Mouse (Mus musculus): ENCODE results near the gene D5Ertd579e. TPM values are rescaled to one million over a fixed set of nuclear protein-coding genes. Genes with fewer than 3 reads are reported as not detected.
A peak's percentile ranks its signal among the peaks of the same experiment; 100 is the strongest.

The D5Ertd579e gene
- polyA plus RNA-seq, 1 experiment from 2014 or later = 20.7 TPM

- Histone ChIP-seq H3K27me3 (replicated peaks; ENCODE audit: control insufficient read depth, insufficient read depth, low read length) (no peaks in the 10 kb centered on the region), H3K4me2 (ENCODE audit: low read depth, low read length) (no peak overlapping the region), H3K9ac (ENCODE audit: low read depth, low read length) (no peak overlapping the region), H3K4me3 (ENCODE audit: low read depth, low read length) (no peak overlapping the region), H3K36me3 (ENCODE audit: control insufficient read depth, insufficient read depth, low read length) (no peaks in the 10 kb centered on the region), H3K27ac (replicated peaks; ENCODE audit: low read depth, low read length) (peak overlapping the region; percentile 34; the same call in 1 of the 2 replicates), H3K9me3 (ENCODE audit: control insufficient read depth, low read length) (no peaks in the 10 kb centered on the region), H3K4me1 (ENCODE audit: control insufficient read depth, insufficient read depth, low read length) (peaks cover 14% of the 10 kb centered on the region; the same call in 1 of the 2 replicates)
- ATAC-seq (ENCODE audit: low read depth) (no peak; the same call in 1 of the 2 replicates), DNase-seq (ENCODE audit: low spot score) (peak; percentile 79)
- 38% methylated on average over 5 of the region's 5 CpGs for WGBS
Measured at GRCm38 (mm10) chr5:36554496-36554895, 141.3 kb downstream of the D5Ertd579e start.

GRCm38 (mm10) chr5:36553886-36554285 lies 141.9 kb downstream of the D5Ertd579e start:
- WGBS = 72% methylated on average over 4 of the region's 4 CpGs

GRCm38 (mm10) chr5:36553056-36553606 lies 142.7 kb downstream of the D5Ertd579e start:
- WGBS = 60% methylated on average over 2 of the region's 2 CpGs
- no peak overlapping the region for H3K4me2 ChIP-seq (ENCODE audit: low read depth, low read length)
- no peak for ATAC-seq (ENCODE audit: low read depth)
- peaks cover 10% of the 10 kb centered on the region; the same call in 1 of the 2 replicates for H3K4me1 ChIP-seq (ENCODE audit: control insufficient read depth, insufficient read depth, low read length)
- no peak overlapping the region for H3K9ac ChIP-seq (ENCODE audit: low read depth, low read length)
- H3K27ac ChIP-seq (replicated peaks; ENCODE audit: low read depth, low read length) = no peak overlapping the region
- H3K27me3 ChIP-seq (replicated peaks; ENCODE audit: control insufficient read depth, insufficient read depth, low read length) = no peaks in the 10 kb centered on the region
- no peaks in the 10 kb centered on the region for H3K36me3 ChIP-seq (ENCODE audit: control insufficient read depth, insufficient read depth, low read length)
- H3K4me3 ChIP-seq (ENCODE audit: low read depth, low read length) = no peak overlapping the region
- H3K9me3 ChIP-seq (ENCODE audit: control insufficient read depth, low read length) = no peaks in the 10 kb centered on the region
- no peak for DNase-seq (ENCODE audit: low spot score)

More at GRCm38 (mm10) chr5:36553886-36554285, 141.9 kb downstream of the D5Ertd579e start:
- no peak overlapping the region for H3K4me3 ChIP-seq (ENCODE audit: low read depth, low read length)
- DNase-seq (ENCODE audit: low spot score) (no peak), ATAC-seq (ENCODE audit: low read depth) (no peak)
- H3K4me1 ChIP-seq (ENCODE audit: control insufficient read depth, insufficient read depth, low read length) = peaks cover 14% of the 10 kb centered on the region; the same call in 1 of the 2 replicates
- H3K36me3 ChIP-seq (ENCODE audit: control insufficient read depth, insufficient read depth, low read length) = no peaks in the 10 kb centered on the region
- H3K9me3 ChIP-seq (ENCODE audit: control insufficient read depth, low read length) = no peaks in the 10 kb centered on the region
- no peak overlapping the region for H3K9ac ChIP-seq (ENCODE audit: low read depth, low read length)
- H3K27ac ChIP-seq (replicated peaks; ENCODE audit: low read depth, low read length) = 0 out of 2 replicates have a peak overlapping the region, but pooled peaks have one; percentile 3
- no peaks in the 10 kb centered on the region for H3K27me3 ChIP-seq (replicated peaks; ENCODE audit: control insufficient read depth, insufficient read depth, low read length)
- no peak overlapping the region for H3K4me2 ChIP-seq (ENCODE audit: low read depth, low read length)

- peaks cover 10% of the 10 kb centered on the region; the same call in 1 of the 2 replicates for H3K4me1 ChIP-seq (ENCODE audit: control insufficient read depth, insufficient read depth, low read length)
- no peak overlapping the region for H3K4me2 ChIP-seq (ENCODE audit: low read depth, low read length)
- no peak overlapping the region for H3K27ac ChIP-seq (replicated peaks; ENCODE audit: low read depth, low read length)
- DNase-seq (ENCODE audit: low spot score) (peak; percentile 40), ATAC-seq (ENCODE audit: low read depth) (0 out of 2 replicates have a peak, but pooled peaks have one; percentile 22)
- H3K27me3 ChIP-seq (replicated peaks; ENCODE audit: control insufficient read depth, insufficient read depth, low read length) = no peaks in the 10 kb centered on the region
- no peak overlapping the region for H3K4me3 ChIP-seq (ENCODE audit: low read depth, low read length)
- H3K9me3 ChIP-seq (ENCODE audit: control insufficient read depth, low read length) = no peaks in the 10 kb centered on the region
- no peaks in the 10 kb centered on the region for H3K36me3 ChIP-seq (ENCODE audit: control insufficient read depth, insufficient read depth, low read length)
- no peak overlapping the region for H3K9ac ChIP-seq (ENCODE audit: low read depth, low read length)
- WGBS = 87% methylated on average over 4 of the region's 4 CpGs
Measured at GRCm38 (mm10) chr5:36552391-36552790, 143.4 kb downstream of the D5Ertd579e start.

Other genes starting within 250 kb of the D5Ertd579e start
- gene Grpel1, start 231.0 kb downstream of the D5Ertd579e start, polyA plus RNA-seq (2014; fragmentation: Nextera tagmentation; extraction: Ambion mirVana) = 49.0 and 52.7 TPM in 2 replicates
- gene Tada2b, start 211.7 kb downstream of the D5Ertd579e start, polyA plus RNA-seq (2014; fragmentation: Nextera tagmentation; extraction: Ambion mirVana) = 4.0 and 4.2 TPM in 2 replicates
- gene Ccdc96, start 211.4 kb downstream of the D5Ertd579e start, polyA plus RNA-seq (2014; fragmentation: Nextera tagmentation; extraction: Ambion mirVana) = 0.88 and 1.7 TPM in 2 replicates
- gene Tbc1d14, start 102.7 kb downstream of the D5Ertd579e start, polyA plus RNA-seq (2014; fragmentation: Nextera tagmentation; extraction: Ambion mirVana) = 38.5 and 42.8 TPM in 2 replicates
- 26.3 and 27.8 TPM in 2 replicates for gene Bloc1s4, start 52.6 kb upstream of the D5Ertd579e start, polyA plus RNA-seq (2014; fragmentation: Nextera tagmentation; extraction: Ambion mirVana)
- gene Mrfap1, start 100.7 kb upstream of the D5Ertd579e start, polyA plus RNA-seq (2014; fragmentation: Nextera tagmentation; extraction: Ambion mirVana) = 582 TPM in 2 replicates
- gene Man2b2, start 134.6 kb upstream of the D5Ertd579e start, polyA plus RNA-seq (2014; fragmentation: Nextera tagmentation; extraction: Ambion mirVana) = 22.2 and 24.2 TPM in 2 replicates
- 2.9 and 3.1 TPM in 2 replicates for gene Ppp2r2c, start 172.5 kb upstream of the D5Ertd579e start, polyA plus RNA-seq (2014; fragmentation: Nextera tagmentation; extraction: Ambion mirVana)

Measured in embryonic facial prominence, embryonic 14.5 days (tissue).